Mouse (Mus musculus) c-Kit-negative CD71-positive TER-119-positive erythroid progenitor cells, embryonic 14.5 days (primary cell): Measurements from ENCODE around the gene Ripor3.

Experiments used
- DNase-seq: peaks from one replicate; pipeline ENCODE4 v3.0.0-alpha.2; 2013; ENCODE audit warnings: low read depth, low spot score

The Ripor3 gene

GRCm38 (mm10) chr2:167957539-167957938 lies 52.9 kb downstream of the Ripor3 start:
- no peak for DNase-seq

GRCm38 (mm10) chr2:167954928-167955327 lies 55.5 kb downstream of the Ripor3 start:
- no peak for DNase-seq

DNA sequence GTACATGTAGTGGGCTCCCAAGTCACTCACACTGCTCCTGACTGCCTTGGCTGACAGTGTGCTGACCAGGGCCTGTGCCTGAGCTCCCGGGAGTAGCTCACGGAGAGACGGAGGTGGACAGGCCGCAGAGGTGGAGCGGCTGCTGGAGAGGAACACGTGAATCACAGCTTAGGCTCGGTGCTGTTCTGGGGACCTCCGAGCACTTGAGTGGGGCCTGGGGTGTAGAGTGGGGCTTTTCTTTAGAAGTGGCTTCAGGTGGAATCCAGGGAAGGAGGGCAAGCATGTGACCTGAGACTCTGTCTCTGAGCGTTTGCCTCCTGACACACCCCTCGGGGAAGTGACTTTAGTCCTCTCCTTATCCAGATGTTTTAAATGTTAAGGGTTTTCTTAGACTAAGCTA lies 56.6 kb downstream of the Ripor3 start:
- DNase-seq: no peak

- no peak for DNase-seq
Measured at GRCm38 (mm10) chr2:167951301-167952211, 58.9 kb downstream of the Ripor3 start.

- no peak for DNase-seq
Measured at GRCm38 (mm10) chr2:167950681-167951080, 59.7 kb downstream of the Ripor3 start.

DNA sequence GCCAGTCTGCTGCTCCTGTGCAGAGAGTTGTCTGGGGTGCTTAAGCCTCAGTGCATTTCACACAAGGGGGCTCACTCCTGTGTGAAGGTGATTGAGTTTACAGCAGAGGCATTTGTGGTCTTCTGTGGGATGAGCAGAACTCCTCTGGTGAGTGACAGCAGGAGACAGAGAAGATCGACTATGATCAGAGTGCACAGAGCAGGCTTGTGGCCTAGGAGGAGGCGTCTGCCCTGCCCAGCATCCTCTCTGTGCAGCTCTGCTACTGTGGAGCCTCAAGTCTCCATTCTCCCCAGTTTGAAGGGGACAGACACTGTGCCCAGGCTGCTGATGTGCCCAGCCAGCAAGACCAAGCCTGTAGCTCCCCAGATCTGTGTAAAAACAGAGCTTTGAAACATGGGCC lies 60.6 kb downstream of the Ripor3 start:
- no peak for DNase-seq

DNA sequence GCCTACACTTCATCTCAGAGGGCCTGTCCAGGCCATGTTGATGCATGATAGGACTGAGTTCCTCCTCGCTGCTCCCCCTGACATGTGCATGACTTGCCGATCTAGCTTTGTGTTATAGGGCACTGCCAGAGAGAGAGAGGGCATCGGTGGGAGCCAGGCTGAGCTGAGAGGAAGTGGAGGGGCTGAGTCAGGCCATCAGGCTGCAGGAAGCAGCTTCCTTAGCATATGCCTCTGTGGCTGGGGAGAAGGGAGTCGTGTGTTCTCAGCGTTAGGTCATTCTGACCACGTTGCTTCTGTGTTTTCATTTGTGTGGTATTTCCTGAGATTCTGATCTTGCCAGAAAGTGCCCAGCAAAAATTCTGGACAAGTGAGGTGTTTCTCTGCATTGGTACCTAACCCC lies 61.2 kb downstream of the Ripor3 start:
- no peak for DNase-seq

DNA sequence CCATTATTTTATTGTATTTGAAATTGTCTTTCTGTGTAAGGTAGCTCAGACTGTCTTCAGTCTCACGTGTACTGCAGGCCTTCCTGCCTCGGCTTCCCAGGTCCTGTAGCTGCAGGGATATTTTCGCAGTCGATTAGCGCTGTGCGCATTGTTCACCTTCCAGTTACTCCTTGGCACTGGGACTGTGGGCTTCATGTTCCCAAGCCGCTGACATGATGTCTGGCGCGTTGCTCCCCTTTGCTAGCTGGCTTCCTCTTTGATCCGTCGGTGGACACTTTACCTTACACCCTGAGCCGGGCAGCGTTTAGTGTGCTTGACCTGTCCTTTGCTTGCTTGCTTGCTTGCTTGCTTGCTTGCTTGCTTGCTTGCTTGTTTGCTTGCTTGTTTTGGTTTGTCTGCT lies 61.9 kb downstream of the Ripor3 start:
- no peak for DNase-seq

DNA sequence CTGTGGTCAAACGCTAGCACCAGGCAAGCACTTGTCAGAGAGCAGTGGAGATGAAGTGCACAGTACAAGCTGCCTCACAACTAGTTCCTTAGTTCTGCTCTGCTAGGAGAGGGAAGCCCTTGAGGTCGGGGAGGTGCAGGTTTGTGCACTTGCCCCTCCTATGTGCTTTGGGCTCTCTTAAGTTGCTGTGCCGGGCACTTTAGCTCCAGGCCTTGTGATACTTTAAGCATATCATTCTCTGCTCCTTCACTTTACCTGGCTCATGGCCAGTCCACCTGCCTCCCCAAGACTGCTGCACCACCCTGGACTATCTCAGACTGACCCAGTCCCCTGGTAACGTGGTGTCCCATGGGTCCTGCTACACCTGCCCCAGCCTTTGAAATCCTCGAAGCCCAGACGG lies 62.4 kb downstream of the Ripor3 start:
- DNase-seq: no peak

GRCm38 (mm10) chr2:167947251-167947650 lies 63.2 kb downstream of the Ripor3 start:
- no peak for DNase-seq

DNA sequence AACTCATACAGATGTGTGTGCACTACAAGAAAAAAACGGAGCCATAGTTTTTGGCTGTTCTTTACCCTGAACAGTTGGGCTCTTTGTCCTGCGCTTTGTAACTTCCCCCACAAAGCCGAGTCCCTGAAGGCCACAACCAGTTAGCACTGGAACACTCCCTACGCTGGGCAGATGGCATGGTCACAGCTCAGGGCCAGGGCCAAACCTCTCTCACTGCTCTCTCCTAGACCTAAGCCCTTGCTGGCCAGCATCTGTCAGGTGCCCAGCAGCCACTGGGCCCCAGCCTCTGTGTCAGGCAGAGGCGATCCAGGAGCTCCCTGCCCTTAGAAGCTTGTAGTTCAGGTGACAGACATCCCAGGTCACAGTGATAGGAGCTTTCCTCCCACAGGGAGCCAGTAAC lies 65.0 kb downstream of the Ripor3 start:
- DNase-seq: no peak

DNA sequence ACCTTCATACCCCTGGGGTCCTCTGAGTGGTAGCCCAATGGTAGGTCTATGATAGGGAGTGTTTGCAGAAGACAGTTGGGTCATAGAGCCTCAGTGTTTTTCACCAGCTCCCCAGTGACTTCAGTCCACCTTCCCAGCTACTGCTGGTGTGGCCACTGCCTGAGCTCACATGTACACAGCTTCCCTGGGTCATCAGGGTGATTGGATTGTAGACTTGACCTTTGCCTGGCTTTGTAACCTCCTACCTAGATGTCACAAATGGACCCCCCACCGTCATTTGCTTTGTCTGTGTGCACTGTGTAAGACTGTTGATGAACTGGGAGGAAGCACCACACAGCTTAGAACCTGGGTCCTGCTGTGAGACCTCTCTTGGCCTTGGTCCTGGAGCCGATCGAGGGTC lies 66.2 kb downstream of the Ripor3 start:
- DNase-seq: no peak

DNA sequence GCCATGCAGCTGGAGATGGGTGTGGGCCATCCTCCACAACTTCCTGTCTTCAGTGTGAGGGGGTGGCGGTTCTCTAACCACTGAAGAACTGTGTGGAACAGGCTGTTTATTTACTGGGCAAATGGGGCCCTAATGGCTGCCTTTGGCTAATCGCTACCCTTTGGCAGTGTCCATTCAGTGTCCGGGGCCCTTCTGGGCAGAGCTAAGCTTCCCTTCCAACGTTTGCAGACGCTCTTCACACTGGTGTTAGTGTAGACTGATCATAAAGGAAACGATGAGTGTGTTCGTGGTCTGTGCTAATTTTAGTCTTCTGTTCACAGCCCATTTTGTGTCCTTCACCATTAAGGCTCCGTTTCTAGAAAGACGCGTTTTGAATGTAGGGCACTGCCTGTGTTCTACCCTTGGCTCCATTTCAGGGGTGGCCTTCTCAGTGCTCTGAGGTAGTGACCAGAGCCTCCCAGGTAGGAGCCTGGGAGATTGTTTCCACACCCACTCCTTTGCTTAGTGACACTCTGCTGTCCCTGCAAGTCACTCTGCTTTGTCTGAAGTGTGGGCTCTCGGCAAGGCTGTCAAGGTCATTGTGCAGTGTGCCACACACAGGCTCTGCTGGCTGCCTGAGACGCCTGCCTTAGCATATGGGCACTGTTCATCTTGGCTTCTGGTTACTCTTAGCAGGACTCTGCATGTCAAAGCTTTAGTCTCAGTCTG lies 67.3 kb downstream of the Ripor3 start:
- no peak for DNase-seq

- DNase-seq: no peak
Measured at GRCm38 (mm10) chr2:167942199-167942925, 68.1 kb downstream of the Ripor3 start.

- no peak for DNase-seq
Measured at GRCm38 (mm10) chr2:167941745-167942176, 68.7 kb downstream of the Ripor3 start.

DNA sequence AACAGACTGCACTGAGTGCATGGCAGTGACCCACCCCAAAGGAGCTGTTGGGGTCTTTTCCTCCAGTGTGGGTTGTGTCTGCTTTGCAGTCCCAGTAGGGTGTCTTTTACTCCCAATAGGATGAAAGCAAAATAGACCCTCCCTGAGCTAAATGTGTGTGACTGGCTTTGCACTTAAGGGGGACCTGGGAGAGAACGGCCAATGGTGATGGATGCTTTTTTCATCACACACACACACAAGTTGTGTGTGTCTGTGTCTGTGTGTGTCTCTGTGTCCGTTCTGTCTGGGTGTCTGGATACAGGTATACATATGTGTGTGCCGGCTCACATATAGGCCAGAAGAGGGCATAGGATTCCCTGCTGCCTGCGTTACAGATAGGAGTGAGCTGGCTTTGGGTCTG lies 69.1 kb downstream of the Ripor3 start:
- no peak for DNase-seq

- no peak for DNase-seq
Measured at GRCm38 (mm10) chr2:167940636-167941035, 69.8 kb downstream of the Ripor3 start.

- no peak for DNase-seq
Measured at GRCm38 (mm10) chr2:167939632-167940399, 70.6 kb downstream of the Ripor3 start.

DNA sequence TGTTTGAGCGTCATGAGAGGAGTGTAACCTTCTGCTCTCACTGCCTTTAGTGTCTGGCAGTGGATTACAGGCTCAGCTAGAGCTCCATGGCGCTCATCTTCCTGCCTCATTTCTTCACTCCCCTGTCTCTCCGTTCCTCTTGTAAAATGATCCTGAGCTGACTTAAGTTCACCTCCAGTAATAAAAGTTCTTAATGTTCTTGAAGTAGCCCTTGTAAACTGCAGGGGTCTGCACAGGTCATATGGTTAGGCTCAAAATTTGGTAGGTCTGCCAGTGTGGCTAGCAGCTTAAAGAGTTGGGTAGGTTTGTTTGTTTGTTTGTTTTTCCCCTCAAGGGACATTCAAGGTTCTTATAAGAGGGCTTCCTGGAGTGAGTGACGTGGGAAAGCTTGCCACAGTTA lies 71.2 kb downstream of the Ripor3 start:
- no peak for DNase-seq

- DNase-seq: no peak
Measured at GRCm38 (mm10) chr2:167938786-167939185, 71.6 kb downstream of the Ripor3 start.

DNA sequence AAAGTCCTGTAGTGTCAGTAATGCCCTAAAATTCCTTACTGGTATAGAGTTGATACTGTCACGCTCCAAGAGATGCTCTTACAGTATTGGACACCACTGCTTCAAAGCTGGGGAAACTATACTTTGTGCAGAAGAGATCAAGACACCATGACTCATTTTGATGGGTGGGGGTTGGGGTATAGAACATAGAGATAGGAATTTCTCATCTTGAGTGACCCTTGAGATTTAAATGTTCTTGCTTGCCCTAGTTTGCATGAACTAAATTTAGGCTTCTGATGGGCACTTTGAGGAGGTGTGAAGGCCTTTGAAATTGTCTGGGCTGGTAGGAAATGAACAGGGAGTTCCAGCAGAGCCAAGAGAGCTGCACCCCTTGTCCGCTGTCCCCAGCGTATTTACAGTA lies 74.5 kb downstream of the Ripor3 start:
- DNase-seq: no peak
